Mouse (Mus musculus) MEL (cell line): ENCODE data around the gene Ly6g5c. TPM values are rescaled to one million over a fixed set of nuclear protein-coding genes. Genes with fewer than 3 reads are reported as not detected.
A peak's percentile ranks its signal among the peaks of the same experiment; 100 is the strongest.

Experiments
- DNase-seq: peaks from one replicate; pipeline ENCODE4 v3.0.0; 2011; ENCODE audit warnings: low read depth, low spot score
- H3K27ac ChIP-seq: 2 replicates; pipeline ENCODE4 v1.5.1; 2012; ENCODE audit warnings: low read depth, mild to moderate bottlenecking, control low read depth, low read length, moderate library complexity; ENCODE audit not compliant: control insufficient read depth
- H3K27me3 ChIP-seq, 2 experiments: fragments of 150-350 bp in 1 of 2; sonication (generic) in 1 of 2; 2 replicates each; pipeline ENCODE4 v1.6.1; 2012; ENCODE audit warnings: low read length in 2 of 2, mild to moderate bottlenecking in 2 of 2, improper control_type of control experiment in 1 of 2, moderate library complexity in 1 of 2; ENCODE audit not compliant: insufficient read depth in 2 of 2, control insufficient read depth in 1 of 2
- H3K36me3 ChIP-seq, 2 experiments: 2 replicates each; pipeline ENCODE4 v1.6.1; 2012 to 2014; ENCODE audit warnings: low read length in 2 of 2, improper control_type of control experiment in 1 of 2, inconsistent platforms in 1 of 2, mild to moderate bottlenecking in 1 of 2; ENCODE audit not compliant: insufficient read depth in 2 of 2, control insufficient read depth in 1 of 2
- H3K4me1 ChIP-seq, 2 experiments: fragments of 150-350 bp in 1 of 2; sonication (generic) in 1 of 2; 2 replicates each; pipeline ENCODE4 v1.6.1; 2012; ENCODE audit warnings: low read length in 2 of 2, improper control_type of control experiment in 1 of 2, mild to moderate bottlenecking in 1 of 2; ENCODE audit not compliant: insufficient read depth in 2 of 2, control insufficient read depth in 1 of 2
- H3K4me3 ChIP-seq, 2 experiments: fragments of 150-350 bp in 1 of 2; sonication (generic) in 1 of 2; 2 replicates each; pipeline ENCODE4 v1.5.1; 2012; ENCODE audit warnings: low read depth in 2 of 2, low read length in 2 of 2, mild to moderate bottlenecking in 2 of 2, moderate library complexity in 2 of 2, control low read depth in 1 of 2, improper control_type of control experiment in 1 of 2; ENCODE audit not compliant: control insufficient read depth in 1 of 2, insufficient read depth in 1 of 2
- H3K79me2 ChIP-seq: 2 replicates; pipeline ENCODE4 v1.6.1; 2012; ENCODE audit warnings: mild to moderate bottlenecking, low read length, moderate library complexity; ENCODE audit not compliant: control insufficient read depth, poor library complexity, insufficient read depth
- H3K9ac ChIP-seq: 2 replicates; pipeline ENCODE4 v1.6.1; 2012; ENCODE audit warnings: low read depth, mild to moderate bottlenecking, control low read depth, low read length, moderate library complexity; ENCODE audit not compliant: control insufficient read depth, poor library complexity, severe bottlenecking
- H3K9me3 ChIP-seq: fragments of 150-350 bp; sonication (generic); replicated peaks from 2 replicates; pipeline ENCODE4 v1.6.1; 2012; ENCODE audit warnings: mild to moderate bottlenecking, low read length, improper control_type of control experiment, moderate library complexity; ENCODE audit not compliant: insufficient read depth
- CHD2 ChIP-seq: IDR thresholded peaks from 2 replicates; pipeline ENCODE4 v1.6.1; 2011; ENCODE audit warnings: low read length, improper control_type of control experiment
- CTCF ChIP-seq, 3 experiments: IDR thresholded peaks in 2 of 3; conservative IDR thresholded peaks in 1 of 3; 2 replicates each; pipeline ENCODE4 v1.5.1; 2011 to 2012; ENCODE audit warnings: low read length in 3 of 3, low read depth in 2 of 3, mild to moderate bottlenecking in 2 of 3, improper control_type of control experiment in 1 of 3, inconsistent platforms in 1 of 3, mixed read lengths in 1 of 3, moderate library complexity in 1 of 3; ENCODE audit not compliant: control insufficient read depth in 1 of 3, insufficient read depth in 1 of 3, poor library complexity in 1 of 3, severe bottlenecking in 1 of 3
- E2F4 ChIP-seq: IDR thresholded peaks from 2 replicates; pipeline ENCODE4 v1.6.1; 2011; ENCODE audit warnings: low read depth, low read length, improper control_type of control experiment, borderline replicate concordance
- ETS1 ChIP-seq: IDR thresholded peaks from 2 replicates; pipeline ENCODE4 v1.6.1; 2012; ENCODE audit warnings: low read depth, mild to moderate bottlenecking, inconsistent platforms, low read length, improper control_type of control experiment, moderate library complexity
- GABPA ChIP-seq: IDR thresholded peaks from 2 replicates; pipeline ENCODE4 v1.6.1; 2012; ENCODE audit warnings: low read depth, mild to moderate bottlenecking, inconsistent platforms, low read length, improper control_type of control experiment, moderate library complexity
- KAT2A ChIP-seq: conservative IDR thresholded peaks from 2 replicates; pipeline ENCODE4 v1.6.1; 2012; ENCODE audit warnings: low read depth, low read length, improper control_type of control experiment, inconsistent platforms
- MAFK ChIP-seq: IDR thresholded peaks from 2 replicates; pipeline ENCODE4 v1.6.1; 2011; ENCODE audit warnings: low read depth, mild to moderate bottlenecking, low read length, improper control_type of control experiment, borderline replicate concordance
- MAX ChIP-seq: IDR thresholded peaks from 2 replicates; pipeline ENCODE4 v1.6.1; 2011; ENCODE audit warnings: low read length, improper control_type of control experiment
- MYC ChIP-seq: IDR thresholded peaks from 2 replicates; pipeline ENCODE4 v1.6.1; 2011; ENCODE audit warnings: low read depth, mild to moderate bottlenecking, low read length, improper control_type of control experiment, moderate library complexity
- NELFE ChIP-seq: IDR thresholded peaks from 2 replicates; pipeline ENCODE4 v1.6.1; 2011; ENCODE audit warnings: low read depth, low read length, improper control_type of control experiment
- POLR2A ChIP-seq, 2 experiments: IDR thresholded peaks; 2 replicates each; pipeline ENCODE4 v1.6.1; 2011 to 2012; ENCODE audit warnings: low read length in 2 of 2, mild to moderate bottlenecking in 2 of 2, control low read depth in 1 of 2, improper control_type of control experiment in 1 of 2, low read depth in 1 of 2, moderate library complexity in 1 of 2; ENCODE audit not compliant: control insufficient read depth in 1 of 2, insufficient read depth in 1 of 2, poor library complexity in 1 of 2
- POLR2AphosphoS5 ChIP-seq: IDR thresholded peaks from 2 replicates; pipeline ENCODE4 v1.6.1; 2012; ENCODE audit warnings: low read depth, borderline replicate concordance, mild to moderate bottlenecking, inconsistent platforms, low read length, moderate library complexity, mixed read lengths
- RAD21 ChIP-seq: IDR thresholded peaks from 2 replicates; pipeline ENCODE4 v1.6.1; 2011; ENCODE audit warnings: mild to moderate bottlenecking, low read depth, low read length, improper control_type of control experiment
- SIN3A ChIP-seq: IDR thresholded peaks from 2 replicates; pipeline ENCODE4 v1.6.1; 2012; ENCODE audit warnings: low read length, improper control_type of control experiment, inconsistent platforms
- SMC3 ChIP-seq: IDR thresholded peaks from 2 replicates; pipeline ENCODE4 v1.6.1; 2011; ENCODE audit warnings: low read depth, low read length, improper control_type of control experiment
- TCF12 ChIP-seq: IDR thresholded peaks from 2 replicates; pipeline ENCODE4 v1.6.1; 2014; ENCODE audit warnings: low read depth, mild to moderate bottlenecking, inconsistent platforms, low read length, improper control_type of control experiment, moderate library complexity
- UBTF ChIP-seq: IDR thresholded peaks from 2 replicates; pipeline ENCODE4 v1.6.1; 2012; ENCODE audit warnings: low read depth, mild to moderate bottlenecking, inconsistent platforms, low read length, improper control_type of control experiment, moderate library complexity, borderline replicate concordance; ENCODE audit not compliant: insufficient read depth
- ZKSCAN1 ChIP-seq: IDR thresholded peaks from 2 replicates; pipeline ENCODE4 v1.6.1; 2012; ENCODE audit warnings: low read depth, mild to moderate bottlenecking, inconsistent platforms, low read length, improper control_type of control experiment, moderate library complexity
- ZNF384 ChIP-seq: IDR thresholded peaks from 2 replicates; pipeline ENCODE4 v1.6.1; 2012; ENCODE audit warnings: low read depth, mild to moderate bottlenecking, inconsistent platforms, low read length, improper control_type of control experiment
- polyA plus RNA-seq, 2 experiments: library from polyadenylated mRNA; stranded (reverse) in 1 of 2; unstranded in 1 of 2; fragments of >175 nt in 1 of 2; fragments of >200 nt in 1 of 2; gene quantifications; 2 replicates each; pipeline versions ENCODE4 v1.2.1 to v1.2.4; 2012; ENCODE audit warnings: low replicate concordance in 2 of 2, low read depth in 1 of 2; ENCODE audit not compliant: insufficient read length in 2 of 2, insufficient read depth in 1 of 2, missing spikeins in 1 of 2
- total RNA-seq: library from RNA; depleted of rRNA; stranded (reverse); fragments of 300-350 nt; gene quantifications from 2 replicates; pipeline ENCODE4 v1.2.3, GENCODE M21; 2012

Ly6g5c gene
- total and polyA plus RNA-seq, 3 experiments, result not detected

DNA sequence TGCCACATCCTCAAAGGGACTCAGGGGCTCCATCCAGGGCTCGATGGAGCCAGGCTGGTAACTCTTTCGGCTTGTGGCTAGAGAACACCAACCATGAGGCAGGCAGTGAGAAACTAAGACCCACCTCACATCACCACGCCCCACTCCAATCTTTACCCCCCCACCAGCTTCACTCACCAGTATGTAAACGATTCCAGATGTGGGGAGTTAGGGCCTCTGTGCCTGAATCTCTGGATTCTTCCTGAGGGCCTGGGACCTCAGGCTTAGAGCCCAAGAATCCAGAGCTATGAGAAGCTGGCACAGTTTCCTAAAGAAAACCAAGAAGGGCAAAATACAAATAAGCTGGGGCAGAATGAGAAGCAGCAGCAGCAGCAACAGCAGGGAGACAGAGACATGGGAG lies 45.9 kb downstream of the Ly6g5c start:
- H3K79me2 ChIP-seq, result peaks cover 23% of the 10 kb centered on the region
- no peak for DNase-seq
- H3K9me3 ChIP-seq, result no peaks in the 10 kb centered on the region
- TF ChIP-seq RAD21 (no peak), MYC (no peak), ETS1 (no peak), CHD2 (no peak), SMC3 (no peak), ZKSCAN1 (no peak), CTCF (IDR thresholded peaks at IDR 0.05 in 2 of 3, conservative IDR thresholded peaks at IDR 0.05 in 1 of 3; ENCODE audit: control insufficient read depth in 1 of 3, insufficient read depth in 1 of 3, low read depth in 2 of 3, low read length in 3 of 3, poor library complexity in 1 of 3, severe bottlenecking in 1 of 3) (no peak), ZNF384 (no peak), NELFE (no peak), E2F4 (no peak), SIN3A (no peak), GABPA (no peak), MAFK (no peak), TCF12 (no peak), KAT2A (no peak), MAX (no peak), UBTF (no peak), POLR2AphosphoS5 (no peak)
- no peak overlapping the region for H3K27ac ChIP-seq
- H3K4me1 ChIP-seq, result no peaks in the 10 kb centered on the region
- peaks cover 7 to 21% of the 10 kb centered on the region in 2 experiments for H3K36me3 ChIP-seq
- H3K4me3 ChIP-seq, result no peak overlapping the region
- no peak overlapping the region for H3K9ac ChIP-seq
- no peaks in the 10 kb centered on the region for H3K27me3 ChIP-seq

DNA sequence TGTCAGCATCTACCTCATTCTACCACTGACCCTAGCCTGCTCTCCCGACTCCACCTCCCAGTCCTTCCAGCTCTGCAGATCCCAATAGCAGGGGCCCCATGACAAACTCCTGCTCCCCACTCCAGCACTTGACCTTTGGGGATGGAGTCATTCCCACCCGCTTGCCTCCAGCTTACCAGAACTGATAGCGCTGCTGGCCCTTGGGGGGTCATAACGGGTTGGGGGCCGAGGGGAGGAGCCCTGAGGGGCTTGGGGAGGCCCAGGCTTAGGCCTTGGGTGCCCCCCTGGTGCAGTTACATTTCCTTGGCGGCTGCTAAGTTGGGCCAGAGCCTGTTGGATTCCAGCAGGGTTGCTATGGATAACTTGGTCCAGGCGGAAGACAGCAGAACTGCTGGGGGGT lies 46.5 kb downstream of the Ly6g5c start:
- H3K27ac ChIP-seq, result no peak overlapping the region
- H3K79me2 ChIP-seq, result peaks cover 26% of the 10 kb centered on the region
- peaks cover 7 to 26% of the 10 kb centered on the region in 2 experiments for H3K36me3 ChIP-seq
- H3K9ac ChIP-seq, result no peak overlapping the region
- H3K27me3 ChIP-seq, result no peaks in the 10 kb centered on the region
- no peaks in the 10 kb centered on the region for H3K4me1 ChIP-seq
- DNase-seq, result no peak
- no peak for TF ChIP-seq MAFK
- peak in 1 of 2 experiments; percentile 28; a peak in 1 of 4 replicates for TF ChIP-seq POLR2A (IDR thresholded peaks at IDR 0.05; ENCODE audit: control insufficient read depth in 1 of 2, insufficient read depth in 1 of 2, low read depth in 1 of 2, low read length in 2 of 2, poor library complexity in 1 of 2)
- H3K9me3 ChIP-seq, result no peaks in the 10 kb centered on the region
- no peak overlapping the region for H3K4me3 ChIP-seq
